ENCODE assay signal across 8 mouse cellular contexts in the genomic region with DNA sequence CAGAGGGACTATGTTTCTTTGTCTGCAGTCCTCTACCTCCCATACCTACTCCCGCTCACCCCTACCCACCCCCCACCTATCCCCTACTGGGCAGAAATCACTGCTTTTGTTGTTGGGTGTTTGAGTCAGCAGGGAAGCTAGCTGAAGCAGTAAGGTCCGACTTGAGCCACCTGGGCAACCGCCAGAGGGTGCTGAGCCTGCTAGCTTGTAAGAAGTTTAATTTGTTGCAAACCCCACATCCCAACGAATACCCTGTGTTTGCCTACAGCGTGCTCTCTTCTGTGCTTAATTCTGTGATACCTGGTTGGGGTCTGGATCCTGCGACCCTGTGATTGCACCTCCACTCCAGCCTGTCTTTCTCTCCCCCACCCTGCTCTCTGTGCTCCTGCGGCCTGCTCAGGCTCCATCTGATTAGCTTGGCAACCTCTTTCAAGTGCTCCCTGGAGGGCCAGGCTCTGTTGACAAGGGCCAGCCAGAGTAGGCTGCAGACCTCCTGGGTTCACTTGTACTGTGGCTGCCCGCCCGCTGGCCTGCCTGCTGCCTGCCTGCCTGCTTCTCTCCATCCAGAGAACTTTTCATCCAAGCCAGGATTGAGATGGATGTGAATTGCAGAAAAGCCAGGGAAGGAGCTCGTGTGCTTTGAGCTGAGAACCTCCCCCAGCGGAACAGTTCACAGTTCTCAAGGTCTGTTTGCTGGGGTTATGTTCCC.
A peak's percentile ranks its signal among the peaks of the same experiment; 100 is the strongest.
DNase-seq lines count a peak whose midpoint lies in the region; ATAC-seq lines count a peak whose summit lies in the region.
"Had no signal": no experiment of that assay in that cellular context is flagged by ENCODE, and none has a peak within 500 bp of the region (broad histone marks: within the 10 kb centered on the region; RNA-seq: fewer than 3 reads in every experiment).

No protein-coding gene starts in this region.

- no peaks in the 10 kb centered on the region for H3K9me3 ChIP-seq in forebrain, embryonic 11.5 days (ENCODE audit: control insufficient read depth, low read length)
- no peaks in the 10 kb centered on the region for H3K9me3 ChIP-seq in midbrain, embryonic 15.5 days
- H3K9me3 ChIP-seq: liver, embryonic 13.5 days had no signal

- DNase-seq in right cerebral cortex, postnatal 10 days (ENCODE audit: low spot score in 2 of 2), result peak; percentile 68 to 69
- DNase-seq in right cerebral cortex, adult 2 months (ENCODE audit: low spot score in 2 of 2), result no peak
- no peak for DNase-seq in forebrain, embryonic 11.5 days (ENCODE audit: low spot score)
- DNase-seq in kidney, postnatal 10 days, result peak; percentile 72
- no peak for DNase-seq in liver
- no peak for DNase-seq in frontal cortex, postnatal 25 days (ENCODE audit: low spot score in 2 of 2)
- DNase-seq: liver, embryonic 13.5 days had no signal

- peaks cover 12% of the 10 kb centered on the region for H3K27me3 ChIP-seq in forebrain, embryonic 11.5 days (ENCODE audit: control insufficient read depth, insufficient read depth, low read length)
- peaks cover 5% of the 10 kb centered on the region; the same call in 1 of the 2 replicates for H3K27me3 ChIP-seq in midbrain, embryonic 15.5 days (replicated peaks)
- H3K27me3 ChIP-seq: liver, embryonic 13.5 days had no signal

- no peak overlapping the region for H3K27ac ChIP-seq in forebrain, embryonic 11.5 days (ENCODE audit: low read depth, low read length)
- peak overlapping the region; percentile 18; the same call in 1 of the 2 replicates for H3K27ac ChIP-seq in midbrain, embryonic 15.5 days
- H3K27ac ChIP-seq: liver, embryonic 13.5 days had no signal

- H3K4me3 ChIP-seq in forebrain, embryonic 11.5 days (ENCODE audit: low read depth, low read length), result no peak overlapping the region
- H3K4me3 ChIP-seq in midbrain, embryonic 15.5 days, result no peak overlapping the region
- H3K4me3 ChIP-seq: liver, embryonic 13.5 days had no signal

- no peak overlapping the region; the same call in 1 of the 2 replicates for H3K9ac ChIP-seq in forebrain, embryonic 11.5 days (ENCODE audit: low read length)
- peak overlapping the region; percentile 2; the same call in 1 of the 2 replicates for H3K9ac ChIP-seq in midbrain, embryonic 15.5 days
- H3K9ac ChIP-seq: liver, embryonic 13.5 days had no signal

- H3K36me3 ChIP-seq in forebrain, embryonic 11.5 days (ENCODE audit: control insufficient read depth, insufficient read depth, low read length), result no peaks in the 10 kb centered on the region
- no peaks in the 10 kb centered on the region for H3K36me3 ChIP-seq in midbrain, embryonic 15.5 days (replicated peaks)

- WGBS in forebrain, embryonic 11.5 days, result 11% methylated on average over 11 of the region's 11 CpGs
- 14% methylated on average over 11 of the region's 11 CpGs for WGBS in midbrain, embryonic 15.5 days

- no peak overlapping the region for H3K4me2 ChIP-seq in forebrain, embryonic 11.5 days (ENCODE audit: low read depth, low read length, severe bottlenecking)
- no peak overlapping the region for H3K4me2 ChIP-seq in midbrain, embryonic 15.5 days
- H3K4me2 ChIP-seq: liver, embryonic 13.5 days had no signal

- ATAC-seq in forebrain, embryonic 11.5 days (replicated peaks; ENCODE audit: low FRiP score), result 0 out of 2 replicates have a peak, but pooled peaks have one; percentile 16
- peak; percentile 48 for ATAC-seq in midbrain, embryonic 15.5 days (replicated peaks)

- H3K4me1 ChIP-seq in forebrain, embryonic 11.5 days (replicated peaks; ENCODE audit: control insufficient read depth, insufficient read depth, low read length), result peaks cover 11% of the 10 kb centered on the region
- peaks cover 21% of the 10 kb centered on the region for H3K4me1 ChIP-seq in midbrain, embryonic 15.5 days

Comparison
In these comparisons a context has a peak if more than half of its experiments do, and no peak if none do; other contexts are left out.
1. DNase-seq: peak in right cerebral cortex, postnatal 10 days (2 of 2) and kidney, postnatal 10 days (single experiment); none in right cerebral cortex, adult 2 months (0 of 2), forebrain, embryonic 11.5 days (single experiment), liver (single experiment) and frontal cortex, postnatal 25 days (0 of 2).